Mouse (Mus musculus): ENCODE results near the gene 1600014C10Rik.

The 1600014C10Rik gene

DNA sequence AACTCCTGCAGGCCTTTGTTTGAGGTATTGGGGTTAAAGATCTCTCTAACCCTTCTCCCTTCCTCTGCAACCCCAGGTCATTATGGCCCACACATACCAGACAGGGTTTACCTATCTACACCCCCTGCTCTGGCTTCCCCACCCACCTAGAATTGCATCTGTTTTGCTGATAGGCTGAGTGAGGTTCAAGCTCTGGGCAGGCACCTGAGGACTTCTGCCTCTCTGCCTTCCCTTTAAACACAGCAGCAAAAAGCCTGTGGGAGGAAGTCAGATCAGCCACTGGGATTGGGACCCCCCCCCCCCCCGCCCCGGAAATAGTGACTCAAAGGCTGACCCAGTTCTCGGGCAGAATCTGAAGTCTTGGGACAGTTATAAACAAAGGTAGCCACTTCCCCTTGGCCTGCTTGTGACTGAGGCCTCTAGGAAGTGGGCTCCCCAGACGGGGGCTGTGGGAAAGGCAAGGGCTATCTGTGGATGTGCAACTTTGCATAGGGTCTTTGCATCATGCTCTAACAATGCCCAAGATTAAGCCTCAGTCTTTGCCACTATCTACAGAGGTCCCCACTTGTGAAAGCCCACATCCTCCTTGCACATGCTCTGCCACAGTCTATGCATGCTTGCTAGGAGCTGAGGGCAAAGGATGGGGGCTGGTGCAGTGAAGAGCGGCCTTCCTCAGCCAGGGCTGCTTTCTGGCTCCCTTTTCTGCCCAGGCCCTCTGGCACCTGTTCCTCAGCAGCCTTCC is 31.6 kb downstream of the 1600014C10Rik start:
- DNase-seq (ENCODE audit: low spot score in 2 of 2) = peak; percentile 68 to 74

DNA sequence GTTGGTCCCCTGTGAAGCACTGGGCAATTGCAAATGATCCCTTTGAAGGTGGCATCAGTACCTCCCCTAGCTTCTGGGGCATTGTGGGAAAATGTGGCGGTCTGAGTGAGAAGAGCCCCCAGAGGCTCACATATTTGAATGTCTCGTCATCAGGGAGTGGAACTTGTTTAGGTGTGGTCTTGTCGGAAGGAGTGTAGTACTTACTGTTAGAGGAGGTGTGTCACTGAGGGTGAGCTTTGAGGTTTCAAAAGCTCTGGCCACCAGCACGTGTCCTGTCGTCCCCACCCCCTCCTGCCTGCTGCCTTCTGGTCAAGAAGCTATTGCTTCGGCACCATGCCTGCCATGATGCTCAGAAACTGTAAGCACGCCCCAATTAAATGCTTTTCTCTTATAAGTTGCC is 32.3 kb downstream of the 1600014C10Rik start:
- no peak for DNase-seq (ENCODE audit: low spot score in 2 of 2)

DNA sequence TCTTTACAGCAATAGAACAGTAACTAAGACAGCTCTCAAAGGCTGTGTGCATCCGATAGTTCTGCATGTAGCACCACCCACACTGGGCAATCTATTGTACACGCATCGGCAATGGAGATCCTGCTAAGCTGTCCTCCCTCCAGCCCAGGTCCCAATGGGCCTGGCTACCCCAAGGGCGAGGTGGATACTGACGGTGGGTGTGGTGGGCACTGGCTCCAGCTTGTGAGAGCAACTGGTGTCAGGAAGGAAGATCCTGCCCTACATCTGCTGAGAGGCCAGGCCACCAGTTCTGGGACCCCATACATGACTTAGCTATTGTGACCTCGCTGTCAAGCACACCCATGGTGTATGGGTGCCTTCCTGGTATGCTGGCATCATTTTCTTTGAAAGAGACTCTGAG is 32.7 kb downstream of the 1600014C10Rik start:
- no peak for DNase-seq (ENCODE audit: low spot score in 2 of 2)

DNA sequence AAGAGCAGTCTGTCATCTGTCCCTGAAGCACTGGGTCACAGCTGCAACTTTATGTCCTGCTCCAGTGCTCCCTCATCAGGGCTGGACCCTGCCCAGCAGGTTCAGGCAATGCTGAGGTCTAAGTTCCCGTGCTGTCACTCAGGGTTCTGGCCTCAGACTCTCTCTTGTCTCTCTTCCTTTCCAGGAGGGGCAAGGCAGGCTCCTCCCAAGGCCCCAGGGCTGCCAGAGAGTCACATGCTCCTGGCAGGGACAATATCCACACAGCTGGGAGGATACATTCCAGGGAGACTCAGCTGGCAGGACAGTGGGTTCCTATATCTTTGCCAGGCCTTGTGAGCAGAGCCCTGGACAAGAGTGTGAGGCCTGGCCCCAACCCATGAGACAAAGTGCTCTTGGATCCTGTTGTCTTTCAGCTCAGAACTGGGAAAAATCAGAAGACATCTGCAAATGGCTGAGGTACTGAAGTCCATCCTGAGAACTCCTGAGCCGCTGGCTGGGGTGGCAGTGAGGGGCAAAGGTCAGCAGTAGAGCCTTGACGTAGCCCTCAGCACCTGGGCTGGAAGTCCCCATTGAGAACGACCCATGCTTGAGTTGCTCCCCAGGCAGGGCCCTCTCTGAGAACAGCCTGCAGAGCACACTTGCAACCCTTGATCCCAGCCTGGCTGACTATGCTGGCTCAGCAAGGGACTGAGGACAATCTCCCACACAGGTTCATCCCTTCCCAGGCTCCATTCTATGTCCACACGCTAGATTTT is 34.6 kb downstream of the 1600014C10Rik start:
- DNase-seq (ENCODE audit: low spot score in 2 of 2) = no peak

DNA sequence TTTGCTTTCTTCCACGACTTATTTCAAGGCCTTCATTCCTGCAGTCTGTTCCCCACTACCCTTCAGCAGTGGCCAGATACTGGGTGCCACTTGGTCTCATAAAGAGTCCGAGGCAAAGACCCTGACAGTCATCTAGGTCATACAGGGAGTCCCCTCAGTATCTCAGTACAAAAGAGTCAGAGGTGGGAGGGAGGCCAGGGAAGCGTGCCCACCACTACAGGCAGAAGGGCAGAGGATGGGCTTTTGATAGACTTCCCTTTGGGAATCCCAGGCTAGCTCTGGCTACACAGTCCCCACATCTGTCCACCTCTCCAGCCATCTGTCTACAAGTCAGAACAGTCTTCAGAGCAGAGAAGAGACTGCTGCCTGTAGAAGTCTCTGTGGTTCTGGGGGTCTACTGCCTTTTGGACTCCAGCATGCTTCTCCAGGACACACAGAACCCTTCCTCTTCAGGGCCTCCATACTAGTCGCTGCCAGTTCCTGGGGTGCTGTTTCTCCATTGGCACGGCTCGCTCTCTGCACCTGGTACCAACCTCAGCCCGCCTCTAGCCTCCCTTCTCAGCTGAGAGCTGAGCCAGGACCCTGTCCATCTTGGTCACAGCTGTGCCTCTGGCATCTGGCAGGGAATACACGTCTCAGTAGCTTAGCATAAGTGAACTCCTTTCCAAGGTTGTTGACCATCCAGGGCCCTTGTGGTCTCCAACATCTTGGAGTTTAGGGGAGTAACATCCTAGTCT is 35.8 kb downstream of the 1600014C10Rik start:
- no peak for DNase-seq (ENCODE audit: low spot score in 2 of 2)

DNA sequence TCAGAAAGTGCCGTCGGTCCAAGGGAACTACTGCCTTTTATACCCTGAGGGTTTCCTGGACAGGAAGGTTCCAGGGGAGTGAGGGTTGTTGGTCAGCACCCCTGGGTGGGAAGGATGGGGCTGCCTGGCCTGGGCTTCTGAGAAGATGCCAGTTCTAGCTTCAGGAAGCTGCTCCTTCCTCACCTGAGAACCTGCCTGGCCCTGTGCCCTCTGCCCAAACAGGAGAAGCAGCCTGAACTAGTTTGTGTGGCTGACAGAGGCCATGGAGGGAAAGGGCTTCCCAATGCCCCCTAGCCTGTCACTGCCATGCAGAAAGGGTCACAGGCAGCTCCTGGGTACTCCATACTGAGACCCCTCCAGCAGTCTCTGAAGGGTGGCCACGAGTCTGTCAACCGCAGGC is 36.5 kb downstream of the 1600014C10Rik start:
- DNase-seq (ENCODE audit: low spot score in 2 of 2) = no peak

DNA sequence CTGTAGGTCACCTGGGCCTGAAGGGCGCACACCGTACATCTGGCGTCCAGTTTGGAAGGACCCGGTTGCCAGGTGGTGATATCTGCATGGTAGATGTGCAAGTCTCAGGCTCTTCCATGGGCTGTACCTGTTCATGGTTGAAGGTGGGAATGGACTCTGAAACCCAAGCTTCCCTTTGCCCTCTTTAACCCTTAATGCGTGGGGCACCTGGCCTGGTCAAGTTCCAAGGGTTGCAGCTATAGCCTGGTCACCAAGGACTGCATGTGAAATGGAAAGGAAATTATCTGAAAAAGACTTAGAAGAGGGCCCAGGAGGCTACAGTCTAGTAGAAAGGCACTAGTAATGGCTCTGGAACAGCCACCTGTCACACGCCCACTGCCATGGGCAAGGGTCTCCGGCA is 37.8 kb downstream of the 1600014C10Rik start:
- no peak for DNase-seq (ENCODE audit: low spot score in 2 of 2)

DNA sequence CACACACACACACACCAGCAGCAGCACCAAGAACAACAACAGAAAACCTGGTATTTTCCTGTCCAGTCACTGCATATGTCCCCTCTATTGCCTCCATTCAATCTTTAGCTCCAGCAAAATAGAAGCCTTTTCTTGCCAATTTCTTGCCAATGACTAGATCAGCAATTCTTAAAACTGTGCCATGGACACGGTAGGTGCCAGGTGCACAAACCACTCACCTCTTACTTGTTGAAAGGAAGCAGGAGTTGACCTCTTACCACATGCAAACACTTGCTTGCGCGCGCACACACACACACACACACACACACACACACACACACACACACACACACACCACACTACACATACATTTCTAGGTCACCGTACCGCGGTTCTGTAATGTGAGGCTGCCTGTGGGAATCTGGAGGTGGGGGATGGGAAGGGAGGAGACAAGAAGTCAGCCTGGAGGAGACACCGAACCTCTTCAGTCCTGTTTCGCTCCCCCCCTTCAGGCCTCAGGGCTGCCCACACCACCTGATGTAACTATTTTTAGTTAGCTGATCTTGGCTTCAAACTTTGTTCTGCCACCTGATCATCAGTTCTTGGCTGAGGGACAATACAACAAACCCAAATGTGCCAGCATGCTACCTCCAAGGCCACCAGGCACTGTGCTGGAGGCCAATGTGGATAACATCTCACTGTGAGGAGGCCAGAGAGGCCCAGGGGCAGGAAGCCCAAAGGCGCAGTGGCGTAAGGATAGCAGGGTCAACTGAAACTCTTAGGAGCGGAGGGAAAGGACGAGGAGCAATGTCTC is 41.8 kb downstream of the 1600014C10Rik start:
- DNase-seq (ENCODE audit: low spot score in 2 of 2) = peak; percentile 64 to 68

DNA sequence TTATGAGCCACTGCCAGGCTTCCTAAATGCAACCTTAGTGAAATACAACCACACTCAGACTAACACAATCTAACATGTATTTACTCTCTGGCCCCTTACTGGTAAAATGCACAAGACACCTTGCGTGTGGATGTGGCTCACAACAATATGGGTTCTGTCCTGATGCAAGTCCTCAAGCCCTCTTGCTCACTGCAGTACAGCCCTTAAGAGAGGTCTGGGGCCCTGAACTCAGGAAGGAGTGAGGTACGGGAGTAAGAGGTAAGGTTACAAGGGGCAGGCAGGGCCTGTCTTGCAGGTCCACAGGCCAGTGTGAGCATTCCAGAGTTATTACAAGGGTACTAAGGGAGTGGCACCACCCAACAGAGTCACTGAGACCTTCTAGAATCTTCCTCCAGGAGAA is 43.2 kb downstream of the 1600014C10Rik start:
- DNase-seq (ENCODE audit: low spot score in 2 of 2) = no peak

DNA sequence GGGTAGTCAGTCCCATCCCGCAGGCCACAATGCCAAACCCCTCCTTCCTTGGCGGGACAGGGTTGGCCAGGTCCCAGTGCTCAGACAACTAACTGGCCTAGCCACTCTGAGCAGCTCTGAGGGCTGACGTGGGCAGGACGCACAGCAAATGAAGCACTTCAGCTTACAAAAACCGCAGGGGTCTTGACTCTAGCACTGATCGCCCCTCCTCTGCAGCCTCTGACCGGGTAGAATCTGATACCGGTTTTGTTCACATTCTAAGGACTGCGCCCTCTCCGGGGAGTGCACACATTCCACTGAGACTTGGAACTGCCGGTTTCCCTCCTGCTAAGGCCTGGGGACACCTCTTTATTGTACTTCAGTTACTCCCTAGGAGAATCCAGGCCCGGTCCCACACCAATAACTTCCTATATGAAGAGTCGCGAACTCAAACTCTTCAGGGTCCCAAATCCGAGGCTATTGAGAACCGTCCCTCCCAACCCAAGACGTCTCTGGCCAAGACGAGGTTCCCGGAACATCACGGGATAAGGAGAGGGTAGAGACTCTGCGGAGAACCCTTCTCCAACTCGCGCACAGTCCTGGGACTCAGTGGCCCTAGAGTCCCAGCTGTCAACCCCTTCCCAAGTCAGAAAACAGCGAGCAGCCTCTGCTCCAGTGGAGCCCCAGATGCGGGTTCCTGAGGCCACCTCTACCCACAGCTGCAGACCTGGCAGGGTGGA is 44.3 kb downstream of the 1600014C10Rik start:
- peak; percentile 26 to 40 for DNase-seq (ENCODE audit: low spot score in 2 of 2)

DNA sequence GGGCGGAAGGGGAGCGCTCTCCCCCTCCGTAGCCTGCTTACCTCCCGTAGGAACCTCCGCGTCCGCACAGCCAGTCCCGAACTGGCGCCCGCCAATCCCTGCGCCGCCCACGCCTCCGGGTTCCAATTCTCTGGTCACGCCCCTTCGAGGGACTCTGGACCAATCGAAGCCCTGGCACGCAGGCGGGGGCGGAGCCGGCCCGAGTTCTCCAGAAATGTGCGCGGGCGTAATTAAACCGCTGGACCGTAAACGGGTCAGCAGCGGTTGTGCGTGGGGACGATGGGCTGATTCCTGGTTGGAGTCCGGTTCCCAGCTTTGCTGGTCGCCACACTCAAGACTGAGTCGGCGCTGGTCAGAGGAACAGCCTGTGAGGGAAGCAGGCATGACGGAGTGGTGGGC is 44.9 kb downstream of the 1600014C10Rik start, which contains the start of gene Plekhf1:
TSS of gene Plekhf1 (minus strand) at position 117 of the 399 bp plus-strand sequence.
- DNase-seq (ENCODE audit: low spot score in 2 of 2) = peak; percentile 88

DNA sequence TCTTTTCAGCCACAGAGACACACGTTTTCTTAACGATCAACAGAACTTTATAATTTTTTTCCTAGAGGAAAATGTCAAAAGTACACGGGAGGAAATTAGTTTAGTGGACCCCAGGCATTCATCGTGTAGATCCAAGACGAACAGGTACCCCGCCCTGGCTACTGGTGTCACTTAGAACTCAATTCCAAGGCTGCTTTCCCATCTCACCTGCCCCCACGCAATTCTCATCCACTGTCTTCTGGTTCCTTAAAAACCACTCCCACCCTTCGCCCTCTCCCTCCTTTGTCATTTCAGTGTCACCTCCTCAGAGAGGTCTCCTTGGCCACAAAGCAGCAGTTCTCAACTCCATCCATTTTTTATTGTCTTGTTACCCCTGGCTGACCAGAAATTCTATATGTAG is 45.3 kb downstream of the 1600014C10Rik start:
- no peak for DNase-seq (ENCODE audit: low spot score in 2 of 2)

DNA sequence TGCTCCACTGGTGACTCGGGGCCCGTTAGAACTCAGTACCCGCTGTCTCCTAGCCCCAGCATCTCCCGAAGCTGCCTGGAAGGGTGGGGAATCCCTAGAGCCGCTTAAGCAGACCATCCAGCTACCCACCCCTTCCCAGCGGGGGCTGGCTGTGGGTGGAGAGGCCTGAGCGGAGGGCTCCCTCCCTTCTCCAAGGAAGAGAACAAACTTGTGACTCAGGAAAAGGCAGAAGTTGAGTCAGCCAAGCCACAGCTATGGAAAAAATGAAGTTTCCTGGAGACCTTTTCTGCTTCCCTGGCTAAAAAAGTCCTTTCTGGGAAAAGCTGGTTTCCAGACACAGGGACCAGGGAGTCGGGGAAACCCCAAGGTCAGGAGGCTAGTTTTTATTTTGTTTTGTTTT is 47.3 kb downstream of the 1600014C10Rik start:
- no peak for DNase-seq (ENCODE audit: low spot score in 2 of 2)

DNA sequence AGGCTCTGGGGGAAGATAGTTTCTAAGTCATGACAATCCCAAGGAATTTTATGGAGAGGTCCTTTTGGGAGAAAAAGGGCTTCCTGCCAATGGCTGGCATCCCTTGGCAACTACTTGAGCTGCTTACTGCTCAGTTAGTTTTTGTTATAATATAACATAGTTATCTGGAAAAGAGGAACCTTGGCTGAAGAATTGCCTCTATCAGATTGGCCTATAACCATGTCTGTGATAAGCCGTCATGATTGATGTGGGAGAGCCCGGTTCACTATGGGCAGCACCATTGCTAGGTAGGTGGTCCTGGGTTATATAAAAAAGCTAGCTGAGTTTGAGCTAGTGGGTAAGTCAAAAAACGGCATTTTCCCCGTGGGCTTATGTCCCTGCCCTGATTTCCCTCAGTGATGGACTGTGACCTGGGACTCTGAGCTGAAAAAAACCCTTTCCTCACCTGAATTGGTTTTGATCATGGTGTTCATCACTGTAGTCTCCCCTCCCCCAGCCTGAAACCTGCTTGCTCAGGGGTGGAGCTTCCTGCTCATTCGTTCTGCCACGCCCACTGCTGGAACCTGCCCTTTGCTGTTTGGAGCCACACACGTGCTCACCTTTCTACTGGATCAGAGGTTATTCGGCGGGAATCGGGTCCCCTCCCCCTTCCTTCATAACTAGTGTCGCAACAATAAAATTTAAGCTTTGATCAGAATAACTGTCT is 53.5 kb downstream of the 1600014C10Rik start:
- no peak for DNase-seq (ENCODE audit: low spot score in 2 of 2)

DNA sequence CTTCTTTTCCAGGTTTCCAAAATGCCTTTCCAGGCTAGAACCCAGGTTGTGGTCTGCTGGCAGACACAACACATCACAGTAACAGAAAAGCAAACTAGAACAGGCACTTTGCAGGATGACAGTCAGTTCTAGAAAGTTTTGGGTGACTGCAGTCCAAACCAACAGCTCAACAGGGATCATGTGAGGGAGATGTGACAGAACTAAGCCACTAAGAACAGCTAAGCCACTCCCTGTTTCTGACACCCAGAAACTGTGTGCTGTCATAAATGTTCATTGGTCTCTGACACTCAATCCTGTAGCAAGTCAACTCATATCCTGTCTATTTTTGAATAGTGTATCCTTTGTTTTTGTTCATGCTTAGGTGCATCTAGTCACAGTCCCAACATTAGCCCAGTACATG is 54.1 kb downstream of the 1600014C10Rik start:
- DNase-seq (ENCODE audit: low spot score in 2 of 2) = no peak

DNA sequence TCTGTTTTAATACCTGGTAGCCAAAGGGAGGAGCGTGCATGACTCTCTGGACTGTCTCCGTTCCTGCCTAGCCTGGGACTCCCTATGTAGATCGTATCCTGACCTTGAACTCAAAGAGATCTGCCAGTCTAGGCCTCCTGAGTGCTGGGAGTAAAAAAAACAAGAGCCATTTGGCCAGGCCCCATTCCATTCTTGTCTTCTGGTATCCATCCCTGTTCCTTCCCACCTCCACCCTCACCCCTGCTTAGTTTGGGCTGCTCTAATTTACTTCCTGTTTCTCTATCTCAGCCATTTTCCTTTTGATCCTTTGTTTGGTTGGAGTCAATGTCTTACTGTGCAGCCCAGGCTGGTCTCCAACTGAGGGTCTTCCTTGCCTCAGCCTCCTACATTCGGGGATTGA is 59.4 kb downstream of the 1600014C10Rik start:
- no peak for DNase-seq (ENCODE audit: low spot score in 2 of 2)
